Mouse (Mus musculus): ENCODE results near the gene Gm9821. TPM values are rescaled to one million over a fixed set of nuclear protein-coding genes. Genes with fewer than 3 reads are reported as not detected.

The Gm9821 gene
- total RNA-seq (2021): not detected
- not detected in 2 replicates for polyA plus RNA-seq (2012; rRNA removed)
- long read RNA-seq: 0 reads

GRCm38 (mm10) chr2:91945483-91945882, at the start of gene Gm9821:
Gene Gm9821, plus strand, starts transcription at chr2:91945703.
- no peak for DNase-seq

- DNase-seq: no peak
These were observed 47.5 kb upstream of the Gm9821 start for GRCm38 (mm10) chr2:91897968-91898367.

GRCm38 (mm10) chr2:91899141-91899540, 46.4 kb upstream of the Gm9821 start:
- DNase-seq: no peak

- no peak for DNase-seq
These were observed 45.1 kb upstream of the Gm9821 start for GRCm38 (mm10) chr2:91900431-91900830.

- no peak for DNase-seq
These were observed 43.2 kb upstream of the Gm9821 start for GRCm38 (mm10) chr2:91902336-91902735.

GRCm38 (mm10) chr2:91903171-91903925, 42.2 kb upstream of the Gm9821 start:
- no peak for DNase-seq

GRCm38 (mm10) chr2:91904618-91905307, 40.7 kb upstream of the Gm9821 start:
- no peak for DNase-seq

- DNase-seq: peak; percentile 77
These were observed 39.4 kb upstream of the Gm9821 start for GRCm38 (mm10) chr2:91906141-91906540.

- DNase-seq: no peak
These were observed 32.9 kb upstream of the Gm9821 start for GRCm38 (mm10) chr2:91912616-91913015.

- no peak for DNase-seq
These were observed 32.0 kb upstream of the Gm9821 start for GRCm38 (mm10) chr2:91913328-91914110.

GRCm38 (mm10) chr2:91916346-91916977, 29.0 kb upstream of the Gm9821 start:
- no peak for DNase-seq

GRCm38 (mm10) chr2:91917096-91917495, 28.4 kb upstream of the Gm9821 start:
- no peak for DNase-seq

GRCm38 (mm10) chr2:91920130-91920529, 25.4 kb upstream of the Gm9821 start:
- DNase-seq: no peak

- DNase-seq: peak; percentile 88
These were observed 24.2 kb upstream of the Gm9821 start for GRCm38 (mm10) chr2:91921181-91921789.

GRCm38 (mm10) chr2:91921790-91922570, 23.5 kb upstream of the Gm9821 start:
- DNase-seq: peak; percentile 73

GRCm38 (mm10) chr2:91922586-91923414, 22.7 kb upstream of the Gm9821 start:
- no peak for DNase-seq

- peak; percentile 79 for DNase-seq
These were observed 21.8 kb upstream of the Gm9821 start for GRCm38 (mm10) chr2:91923415-91924337.

- no peak for DNase-seq
These were observed 20.8 kb upstream of the Gm9821 start for GRCm38 (mm10) chr2:91924726-91925125.

GRCm38 (mm10) chr2:91925442-91925841, 20.1 kb upstream of the Gm9821 start:
- no peak for DNase-seq

Data from adrenal gland, adult 2 months (tissue).